Mouse (Mus musculus): ENCODE results near the gene Prkaca.
A peak's percentile ranks its signal among the peaks of the same experiment; 100 is the strongest.

The Prkaca gene

GRCm38 (mm10) chr8:84038015-84038414 lies 65.2 kb downstream of the Prkaca start:
- DNase-seq (ENCODE audit: low spot score) = peak; percentile 41

- peak; percentile 67 for DNase-seq (ENCODE audit: low spot score)
Measured at GRCm38 (mm10) chr8:84039050-84039449, 66.3 kb downstream of the Prkaca start.

GRCm38 (mm10) chr8:84042066-84042947 lies 69.5 kb downstream of the Prkaca start, which contains the start of gene Il27ra:
Gene Il27ra (minus strand): TSS chr8:84042589.
- peak; percentile 63 for DNase-seq (ENCODE audit: low spot score)

- DNase-seq (ENCODE audit: low spot score) = no peak
Measured at GRCm38 (mm10) chr8:84042948-84043342, 70.2 kb downstream of the Prkaca start.

GRCm38 (mm10) chr8:84044103-84044502 lies 71.3 kb downstream of the Prkaca start:
- no peak for DNase-seq (ENCODE audit: low spot score)

GRCm38 (mm10) chr8:84044900-84045299 lies 72.1 kb downstream of the Prkaca start, which contains the start of gene Rln3:
Gene Rln3 (minus strand): TSS chr8:84045000.
- DNase-seq (ENCODE audit: low spot score) = no peak

Measured in urinary bladder, postnatal 14 days (tissue).